8 mouse cellular contexts compared by ENCODE assay signal in genomic region chr2:6321769-6322375, GRCm38 (mm10). TPM values are rescaled to one million over a fixed set of nuclear protein-coding genes. Genes with fewer than 3 reads are reported as not detected.
DNase-seq lines count a peak whose midpoint lies in the region; ATAC-seq and TF ChIP-seq lines count a peak whose summit lies in the region.

No protein-coding gene starts in this region.

- peaks cover 0 to 2% of the 10 kb centered on the region in 2 experiments for H3K36me3 ChIP-seq in CH12.LX (replicated peaks in 1 of 2; ENCODE audit: control insufficient read depth in 1 of 2, insufficient read depth in 1 of 2, low read length in 1 of 2)
- no peaks in the 10 kb centered on the region for H3K36me3 ChIP-seq in embryonic facial prominence, embryonic 14.5 days (ENCODE audit: control insufficient read depth, insufficient read depth, low read length)
- H3K36me3 ChIP-seq in intestine, embryonic 15.5 days = no peaks in the 10 kb centered on the region
- H3K36me3 ChIP-seq in midbrain, embryonic 11.5 days (ENCODE audit: control insufficient read depth, insufficient read depth, low read length) = no peaks in the 10 kb centered on the region

- DNase-seq in adrenal gland, postnatal 10 days = peak; percentile 32
- DNase-seq in adrenal gland, adult 8-10 months = no peak
- DNase-seq in CH12.LX (ENCODE audit: extremely low read depth) = peak; percentile 22
- peak; percentile 89 for DNase-seq in embryonic facial prominence, embryonic 14.5 days (ENCODE audit: low spot score)
- no peak for DNase-seq in midbrain, embryonic 11.5 days (ENCODE audit: low spot score, missing footprints)
- no peak for DNase-seq in left cerebral cortex, adult 9 months (ENCODE audit: low spot score in 2 of 2)
- DNase-seq in layer of hippocampus, adult 8-10 months (ENCODE audit: low spot score in 2 of 2) = no peak

- dilution Hi-C loops in CH12.LX (cut with MboI; ENCODE audit: extremely low pct_ligation_motif_present, extremely low pct_unique_long_range_greater_than_20kb, low sequenced_read_pairs) = no loop called here

- ATAC-seq in embryonic facial prominence, embryonic 14.5 days (ENCODE audit: low read depth) = peak; percentile 51
- peak; percentile 39 for ATAC-seq in intestine, embryonic 15.5 days
- ATAC-seq in midbrain, embryonic 11.5 days (ENCODE audit: low FRiP score) = no peak

- H3K4me3 ChIP-seq in CH12.LX (replicated peaks in 1 of 3; ENCODE audit: low read depth in 2 of 3, low read length in 2 of 3, poor library complexity in 1 of 3) = peak overlapping the region; percentile 26 to 88 (median 88)
- peak overlapping the region; percentile 98 for H3K4me3 ChIP-seq in embryonic facial prominence, embryonic 14.5 days (ENCODE audit: low read depth, low read length)
- H3K4me3 ChIP-seq in intestine, embryonic 15.5 days (replicated peaks) = peak overlapping the region; percentile 95
- peak overlapping the region; percentile 68 for H3K4me3 ChIP-seq in midbrain, embryonic 11.5 days (ENCODE audit: low read depth, low read length)

- H3K27me3 ChIP-seq in CH12.LX (replicated peaks) = no peaks in the 10 kb centered on the region
- H3K27me3 ChIP-seq in embryonic facial prominence, embryonic 14.5 days (replicated peaks; ENCODE audit: control insufficient read depth, insufficient read depth, low read length) = no peaks in the 10 kb centered on the region
- H3K27me3 ChIP-seq in intestine, embryonic 15.5 days (replicated peaks) = no peaks in the 10 kb centered on the region
- no peaks in the 10 kb centered on the region for H3K27me3 ChIP-seq in midbrain, embryonic 11.5 days (ENCODE audit: control insufficient read depth, insufficient read depth, low read length)

- no peak for TF ChIP-seq RAD21 in CH12.LX (IDR thresholded peaks at IDR 0.05; ENCODE audit: low read depth, low read length)

- H3K9ac ChIP-seq in CH12.LX (ENCODE audit: insufficient read depth, low read depth) = peak overlapping the region; percentile 60
- peak overlapping the region; percentile 90 for H3K9ac ChIP-seq in embryonic facial prominence, embryonic 14.5 days (ENCODE audit: low read depth, low read length)
- H3K9ac ChIP-seq in intestine, embryonic 15.5 days = peak overlapping the region; percentile 93
- H3K9ac ChIP-seq in midbrain, embryonic 11.5 days (ENCODE audit: low read length) = peak overlapping the region; percentile 95

- H3K27ac ChIP-seq in CH12.LX (ENCODE audit: insufficient read depth, low read depth) = peak overlapping the region; percentile 51
- peak overlapping the region; percentile 97 for H3K27ac ChIP-seq in embryonic facial prominence, embryonic 14.5 days (replicated peaks; ENCODE audit: low read depth, low read length)
- peak overlapping the region; percentile 98 for H3K27ac ChIP-seq in intestine, embryonic 15.5 days
- H3K27ac ChIP-seq in midbrain, embryonic 11.5 days (ENCODE audit: low read depth, low read length) = peak overlapping the region; percentile 98

- TF ChIP-seq CTCF in CH12.LX (conservative IDR thresholded peaks at IDR 0.05 in 1 of 2, IDR thresholded peaks at IDR 0.05 in 1 of 2; ENCODE audit: low read depth in 2 of 2, low read length in 2 of 2) = no peak

- no peak for TF ChIP-seq POLR2A in CH12.LX (IDR thresholded peaks at IDR 0.05; ENCODE audit: low read depth, low read length)

- peaks cover 11% of the 10 kb centered on the region for H3K79me2 ChIP-seq in CH12.LX (replicated peaks; ENCODE audit: control insufficient read depth, extremely low read depth, insufficient read depth, poor library complexity, severe bottlenecking)

- H3K9me3 ChIP-seq in CH12.LX (replicated peaks; ENCODE audit: low read length) = no peaks in the 10 kb centered on the region
- no peaks in the 10 kb centered on the region for H3K9me3 ChIP-seq in embryonic facial prominence, embryonic 14.5 days (ENCODE audit: control insufficient read depth, low read length)
- no peaks in the 10 kb centered on the region for H3K9me3 ChIP-seq in intestine, embryonic 15.5 days
- H3K9me3 ChIP-seq in midbrain, embryonic 11.5 days (ENCODE audit: control insufficient read depth, low read length) = no peaks in the 10 kb centered on the region

- H3K4me2 ChIP-seq in CH12.LX (ENCODE audit: insufficient read depth, low read depth, poor library complexity, severe bottlenecking) = peak overlapping the region; percentile 53
- peak overlapping the region; percentile 70 for H3K4me2 ChIP-seq in embryonic facial prominence, embryonic 14.5 days (ENCODE audit: low read depth, low read length)
- peak overlapping the region; percentile 77 for H3K4me2 ChIP-seq in intestine, embryonic 15.5 days (replicated peaks)
- peak overlapping the region; percentile 52 for H3K4me2 ChIP-seq in midbrain, embryonic 11.5 days

- no peak for TF ChIP-seq EP300 in CH12.LX (IDR thresholded peaks at IDR 0.05; ENCODE audit: low read length)

- in situ Hi-C loops in CH12.LX (cut with MboI; ENCODE audit: low pct_ligation_motif_present, low pct_unique_long_range_greater_than_20kb, low sequenced_read_pairs) = no loop called here

- WGBS in embryonic facial prominence, embryonic 14.5 days = 5% methylated on average over 9 of the region's 9 CpGs
- 6% methylated on average over 9 of the region's 9 CpGs for WGBS in intestine, embryonic 15.5 days
- WGBS in midbrain, embryonic 11.5 days = 8% methylated on average over 9 of the region's 9 CpGs

- peaks cover 10 to 27% of the 10 kb centered on the region in 2 experiments; a peak in 3 of 4 replicates for H3K4me1 ChIP-seq in CH12.LX (ENCODE audit: control insufficient read depth in 1 of 2, insufficient read depth in 2 of 2)
- H3K4me1 ChIP-seq in embryonic facial prominence, embryonic 14.5 days (ENCODE audit: control insufficient read depth, insufficient read depth, low read length) = peaks cover 29% of the 10 kb centered on the region
- H3K4me1 ChIP-seq in intestine, embryonic 15.5 days (replicated peaks) = peaks cover 6% of the 10 kb centered on the region; the same call in 1 of the 2 replicates
- peaks cover 8% of the 10 kb centered on the region; the same call in 1 of the 2 replicates for H3K4me1 ChIP-seq in midbrain, embryonic 11.5 days (ENCODE audit: control insufficient read depth, insufficient read depth, low read length)

TF ChIP-seq in CH12.LX, 34 proteins besides CTCF, POLR2A, EP300 and RAD21:
- TF ChIP-seq NELFE (IDR thresholded peaks at IDR 0.05; ENCODE audit: low read depth, low read length) (no peak), GABPA (IDR thresholded peaks at IDR 0.05; ENCODE audit: insufficient replicate concordance, low read depth, low read length) (no peak), RCOR1 (conservative IDR thresholded peaks at IDR 0.05; ENCODE audit: low read depth, low read length) (no peak), MAX (IDR thresholded peaks at IDR 0.05; ENCODE audit: low read length) (no peak), MYC (IDR thresholded peaks at IDR 0.05; ENCODE audit: low read depth, low read length) (no peak), MAZ (IDR thresholded peaks at IDR 0.05; ENCODE audit: low read depth, low read length) (no peak), JUN (IDR thresholded peaks at IDR 0.05; ENCODE audit: insufficient read depth, low read depth, low read length) (no peak)
TF ChIP-seq in CH12.LX: peak in this region for 0.

RNA-seq across cellular contexts. Expression of gene Usp6nl, which starts 0.6 kb away (rescaled TPM):
- total RNA-seq in adrenal gland, postnatal 10 days (2021) = 10 to 100 TPM; 27.1 to 28.7 TPM
- 10 to 100 TPM; 31.7 to 41.4 (median 35.1) TPM for total RNA-seq in adrenal gland, adult 8-10 months (2022)
- total RNA-seq in CH12.LX (2012; rRNA removed) (4.2 and 4.6 TPM in 2 replicates), CH12.LX (2014; rRNA removed) (4.1 and 4.3 TPM in 2 replicates)
- polyA plus RNA-seq in CH12.LX (2012; ENCODE audit: insufficient read length, low read depth) = 12.1 and 14.2 TPM in 2 replicates
- 8.0 and 8.5 TPM in 2 replicates for polyA plus RNA-seq in embryonic facial prominence, embryonic 14.5 days (2014; fragmentation: Nextera tagmentation; extraction: Ambion mirVana)
- polyA plus RNA-seq in intestine, embryonic 15.5 days (2015; fragmentation: Nextera tagmentation; extraction: Ambion mirVana) = 9.4 and 11.8 TPM in 2 replicates
- polyA plus RNA-seq in midbrain, embryonic 11.5 days (2014; fragmentation: Nextera tagmentation; extraction: Ambion mirVana) = 15.9 and 18.2 TPM in 2 replicates
- 10 to 100 TPM; 12.0 to 16.0 (median 12.4) TPM for total RNA-seq in layer of hippocampus, adult 8-10 months (2022)

Comparison
In these comparisons a context has a peak if more than half of its experiments do, and no peak if none do; other contexts are left out.
1. DNase-seq: peak in adrenal gland, postnatal 10 days (single experiment), CH12.LX (single experiment) and embryonic facial prominence, embryonic 14.5 days (single experiment); none in adrenal gland, adult 8-10 months (single experiment), midbrain, embryonic 11.5 days (single experiment), left cerebral cortex, adult 9 months (0 of 2) and layer of hippocampus, adult 8-10 months (0 of 2).
2. Peak in every context shown above with its lines, with median percentiles within 50 percentile points of each other: H3K27ac ChIP-seq, H3K4me2 ChIP-seq, H3K4me3 ChIP-seq and H3K9ac ChIP-seq.